Mouse (Mus musculus): ENCODE measurements at regions not wholly inside any gene's neighbourhood (a gene's known extent, or its start where the extent isn't known, plus 50 kb on each side); places are given as distances from the start of the nearest gene placed in this dataset.

GRCm38 (mm10) chr1:35763456-35763855 is 304.7 kb upstream of the Hs6st1 start:
- TF ChIP-seq CTCF (IDR thresholded peaks at IDR 0.05) (no peak), EP300 (IDR thresholded peaks at IDR 0.05) (no peak)
